Mouse (Mus musculus) intestine, embryonic 16.5 days (tissue): ENCODE results near the gene U2af1. TPM values are rescaled to one million over a fixed set of nuclear protein-coding genes. Genes with fewer than 3 reads are reported as not detected.

Experiments
- ATAC-seq: fragments of 200-750 bp; cut with Nextera tagmentation; 2 replicates; pipeline ENCODE4 v1.8.0; 2017; ENCODE audit warnings: moderate TSS enrichment, moderate library complexity
- H3K27ac ChIP-seq: fragments of 300-500 bp; sonication (generic); 2 replicates; pipeline ENCODE4 v1.5.1; 2014; ENCODE audit warnings: mild to moderate bottlenecking, low read length
- H3K27me3 ChIP-seq: fragments of 300-500 bp; sonication (generic); replicated peaks from 2 replicates; pipeline ENCODE4 v1.6.1; 2014; ENCODE audit warnings: low read length, control low read depth, mixed read lengths; ENCODE audit not compliant: control insufficient read depth, insufficient read depth
- H3K36me3 ChIP-seq: fragments of 300-500 bp; sonication (generic); 2 replicates; pipeline ENCODE4 v1.6.1; 2014; ENCODE audit warnings: low read length, control low read depth; ENCODE audit not compliant: control insufficient read depth, insufficient read depth
- H3K4me1 ChIP-seq: fragments of 300-500 bp; sonication (generic); 2 replicates; pipeline ENCODE4 v1.6.1; 2014; ENCODE audit warnings: low read length, control low read depth, mixed read lengths; ENCODE audit not compliant: control insufficient read depth, insufficient read depth
- H3K4me2 ChIP-seq: fragments of 300-500 bp; sonication (generic); 2 replicates; pipeline ENCODE4 v1.6.1; 2014; ENCODE audit warnings: low read depth, low read length, control low read depth
- H3K4me3 ChIP-seq: fragments of 300-500 bp; sonication (generic); 2 replicates; pipeline ENCODE4 v1.5.1; 2014; ENCODE audit warnings: mild to moderate bottlenecking, low read length
- H3K9ac ChIP-seq: fragments of 300-500 bp; sonication (generic); 2 replicates; pipeline ENCODE4 v1.6.1; 2014; ENCODE audit warnings: low read depth, low read length
- H3K9me3 ChIP-seq: fragments of 300-500 bp; sonication (generic); 2 replicates; pipeline ENCODE4 v1.6.1; 2016; ENCODE audit warnings: low read length, control low read depth; ENCODE audit not compliant: control insufficient read depth
- WGBS: fragments of 180-500 bp; shearing (Covaris S2); extraction: QIAGEN DNeasy Blood & Tissue Kit; methylation state at CpG from one replicate; pipeline ENCODE4 v1.1.7; 2014; 5-methylcytosine and 5-hydroxymethylcytosine counted together
- polyA plus RNA-seq: library from polyadenylated mRNA; unstranded; fragments of >200 nt; fragmentation: Nextera tagmentation; extraction: Ambion mirVana; gene quantifications from 2 replicates; pipeline ENCODE4 v1.2.1, GENCODE M21; 2015

U2af1 gene
- polyA plus RNA-seq, 1 experiment from 2014 or later, result 263 TPM

DNA sequence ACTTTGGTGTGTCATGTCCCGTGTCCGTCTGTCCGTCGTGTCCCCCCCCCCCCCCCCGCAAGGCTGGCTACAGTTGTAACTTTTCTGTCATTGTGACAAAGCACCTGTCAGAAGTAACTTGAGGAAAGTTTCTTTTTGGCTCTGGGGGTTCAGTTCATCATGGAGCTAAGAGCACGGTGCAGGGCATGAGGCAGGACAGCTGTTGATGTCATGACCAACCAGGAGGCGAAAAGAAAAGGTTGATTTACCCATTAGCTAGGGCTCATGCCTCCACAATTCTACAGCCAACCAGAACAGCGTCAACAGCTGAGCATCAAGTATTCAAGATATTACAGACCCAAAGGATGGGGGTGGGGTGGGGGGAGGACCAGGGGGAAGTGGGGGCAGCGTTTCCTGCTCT lies 9.6 kb upstream of the U2af1 start:
- ATAC-seq, result no peak
- no peak overlapping the region for H3K4me2 ChIP-seq

DNA sequence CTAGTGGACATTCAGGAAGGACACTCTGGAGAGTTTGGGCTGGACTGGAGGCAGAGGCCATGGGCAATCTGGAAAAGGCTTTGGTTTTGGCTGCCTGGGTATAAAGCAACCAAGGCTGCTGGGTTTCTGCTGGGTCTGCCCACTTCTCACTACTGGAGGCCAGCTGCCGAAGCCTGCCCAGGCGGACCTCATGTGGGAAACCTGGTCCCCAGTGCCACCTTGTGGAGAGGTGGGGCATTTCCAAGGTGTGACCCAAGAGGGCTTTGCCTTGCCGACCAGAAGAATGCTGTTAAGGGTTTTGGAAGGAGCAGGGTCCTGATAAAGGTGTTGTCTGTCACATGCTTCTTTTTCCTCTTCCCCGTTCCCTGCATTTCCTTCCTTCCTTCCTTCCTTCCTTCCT lies 6.1 kb upstream of the U2af1 start:
- no peaks in the 10 kb centered on the region for H3K9me3 ChIP-seq
- 9% methylated on average over 4 of the region's 4 CpGs for WGBS
- H3K27ac ChIP-seq, result no peak overlapping the region
- H3K9ac ChIP-seq, result no peak overlapping the region
- no peaks in the 10 kb centered on the region for H3K36me3 ChIP-seq
- peak; percentile 83 for ATAC-seq
- no peak overlapping the region for H3K4me3 ChIP-seq
- H3K27me3 ChIP-seq, result no peaks in the 10 kb centered on the region
- H3K4me2 ChIP-seq, result no peak overlapping the region
- H3K4me1 ChIP-seq, result no peaks in the 10 kb centered on the region

More for the DNA sequence above, 9.6 kb upstream of the U2af1 start:
- Histone ChIP-seq H3K36me3 (no peaks in the 10 kb centered on the region), H3K4me1 (no peaks in the 10 kb centered on the region), H3K27me3 (no peaks in the 10 kb centered on the region), H3K9me3 (no peaks in the 10 kb centered on the region), H3K9ac (no peak overlapping the region), H3K4me3 (no peak overlapping the region), H3K27ac (no peak overlapping the region)
- WGBS, result 53% methylated on average over 8 of the region's 9 CpGs

DNA sequence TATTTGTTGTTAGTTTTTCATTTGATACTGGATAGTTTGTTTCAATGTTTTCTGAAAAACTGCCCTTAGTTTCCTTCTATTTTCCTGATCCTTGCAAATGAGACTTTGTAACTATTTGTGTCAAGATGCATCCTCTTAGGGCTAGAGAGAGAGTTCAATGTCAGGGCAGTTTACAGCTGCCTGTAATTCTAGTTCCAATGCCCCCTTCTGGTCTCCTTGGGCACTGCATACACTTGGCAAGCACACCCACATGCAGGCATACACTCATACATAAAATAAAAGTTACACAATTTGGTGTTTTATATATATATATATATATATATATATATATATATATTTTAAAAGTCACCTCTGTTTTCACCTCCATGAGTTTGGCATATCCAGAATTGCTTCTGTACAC lies 4.2 kb upstream of the U2af1 start:
- Histone ChIP-seq H3K4me3 (no peak overlapping the region), H3K9me3 (no peaks in the 10 kb centered on the region), H3K27me3 (no peaks in the 10 kb centered on the region), H3K27ac (no peak overlapping the region), H3K4me1 (no peaks in the 10 kb centered on the region), H3K36me3 (no peaks in the 10 kb centered on the region), H3K4me2 (no peak overlapping the region), H3K9ac (no peak overlapping the region)
- ATAC-seq, result no peak

- no peak overlapping the region for H3K27ac ChIP-seq
- no peaks in the 10 kb centered on the region for H3K36me3 ChIP-seq
- H3K4me3 ChIP-seq, result no peak overlapping the region
- H3K27me3 ChIP-seq, result no peaks in the 10 kb centered on the region
- no peak for ATAC-seq
- H3K4me1 ChIP-seq, result peaks cover 8% of the 10 kb centered on the region
- no peak overlapping the region for H3K4me2 ChIP-seq
- no peaks in the 10 kb centered on the region for H3K9me3 ChIP-seq
- 77% methylated on average over 8 of the region's 8 CpGs for WGBS
- no peak overlapping the region for H3K9ac ChIP-seq
Observed at GRCm38 (mm10) chr17:31660661-31661250, 2.1 kb upstream of the U2af1 start.

DNA sequence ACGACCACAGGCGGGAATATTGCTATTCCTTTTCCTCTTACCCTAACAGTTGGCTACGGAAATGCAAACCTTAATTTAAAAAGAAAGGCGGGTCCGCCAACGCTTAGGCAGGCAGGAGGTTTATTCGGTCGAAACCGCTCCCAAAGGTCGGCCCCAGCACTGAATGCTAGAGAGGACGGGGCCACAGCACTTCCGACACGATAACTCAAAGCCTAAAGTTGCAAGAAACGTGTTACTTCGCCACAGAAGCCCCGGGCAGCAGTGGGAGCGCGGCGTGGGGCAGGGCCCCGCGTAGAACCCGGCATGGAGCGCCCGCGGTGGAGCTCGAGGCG lies 590 bp downstream of the U2af1 start:
- WGBS, result under 1% methylated on average over 27 of the region's 27 CpGs
- Histone ChIP-seq H3K4me3 (peak overlapping the region; percentile 93), H3K4me1 (peaks cover 13% of the 10 kb centered on the region), H3K9me3 (no peaks in the 10 kb centered on the region), H3K27ac (peak overlapping the region; percentile 83), H3K9ac (peak overlapping the region; percentile 97), H3K36me3 (peaks cover 3% of the 10 kb centered on the region; the same call in 1 of the 2 replicates), H3K27me3 (no peaks in the 10 kb centered on the region), H3K4me2 (peak overlapping the region; percentile 69)
- ATAC-seq, result peak; percentile 3

DNA sequence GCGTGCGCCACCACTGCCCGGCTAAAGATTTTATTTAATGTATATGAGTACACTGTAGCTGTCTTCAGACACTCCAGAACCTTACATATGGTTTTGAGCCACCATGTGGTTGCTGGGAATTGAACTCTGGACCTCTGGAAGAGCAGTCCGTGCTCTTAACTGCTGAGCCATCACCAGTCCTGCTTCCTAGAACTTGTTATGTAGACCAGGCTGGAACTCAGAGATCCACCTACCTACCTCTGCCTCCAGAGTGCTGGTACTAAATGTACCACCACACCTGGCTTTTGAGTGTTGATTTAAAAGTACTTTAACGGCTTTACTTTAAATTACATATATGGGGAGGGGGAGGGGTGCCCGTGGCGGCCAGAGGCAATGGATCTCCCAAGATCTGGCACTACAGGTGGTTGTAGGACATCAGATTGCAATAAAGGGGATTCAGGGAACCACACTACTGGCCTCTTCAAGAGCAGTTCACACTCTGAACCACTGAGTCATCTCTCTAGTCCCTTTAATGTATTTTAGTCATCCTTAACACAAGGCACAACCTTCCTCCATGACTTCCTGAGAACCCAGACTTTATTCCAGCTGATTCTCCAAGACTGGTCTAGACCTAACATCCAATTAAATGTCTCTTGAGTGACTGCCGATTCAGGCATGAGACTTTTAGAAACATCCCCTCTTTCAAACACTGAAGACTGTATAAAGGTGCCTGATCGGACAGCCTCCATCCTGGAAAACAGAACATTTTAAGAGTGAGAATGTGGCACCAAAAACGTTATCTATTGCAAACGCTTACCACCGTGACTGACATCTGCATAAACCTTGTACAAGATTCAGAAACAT lies 1.3 kb downstream of the U2af1 start:
- Histone ChIP-seq H3K9ac (peak overlapping the region; percentile 97), H3K36me3 (peaks cover 4% of the 10 kb centered on the region; the same call in 1 of the 2 replicates), H3K4me2 (peak overlapping the region; percentile 69), H3K27me3 (no peaks in the 10 kb centered on the region), H3K9me3 (no peaks in the 10 kb centered on the region), H3K4me1 (peaks cover 13% of the 10 kb centered on the region), H3K4me3 (peak overlapping the region; percentile 93), H3K27ac (no peak overlapping the region)
- WGBS, result 41% methylated on average over 12 of the region's 12 CpGs
- no peak for ATAC-seq

GRCm38 (mm10) chr17:31656682-31657081 lies 2.0 kb downstream of the U2af1 start:
- no peak for ATAC-seq
- Histone ChIP-seq H3K27ac (no peak overlapping the region), H3K4me3 (no peak overlapping the region), H3K9ac (peak overlapping the region; percentile 97; the same call in 1 of the 2 replicates), H3K27me3 (no peaks in the 10 kb centered on the region), H3K9me3 (no peaks in the 10 kb centered on the region), H3K4me2 (peak overlapping the region; percentile 69; the same call in 1 of the 2 replicates), H3K4me1 (peaks cover 13% of the 10 kb centered on the region), H3K36me3 (peaks cover 9% of the 10 kb centered on the region)
- 87% methylated on average over 5 of the region's 5 CpGs for WGBS

DNA sequence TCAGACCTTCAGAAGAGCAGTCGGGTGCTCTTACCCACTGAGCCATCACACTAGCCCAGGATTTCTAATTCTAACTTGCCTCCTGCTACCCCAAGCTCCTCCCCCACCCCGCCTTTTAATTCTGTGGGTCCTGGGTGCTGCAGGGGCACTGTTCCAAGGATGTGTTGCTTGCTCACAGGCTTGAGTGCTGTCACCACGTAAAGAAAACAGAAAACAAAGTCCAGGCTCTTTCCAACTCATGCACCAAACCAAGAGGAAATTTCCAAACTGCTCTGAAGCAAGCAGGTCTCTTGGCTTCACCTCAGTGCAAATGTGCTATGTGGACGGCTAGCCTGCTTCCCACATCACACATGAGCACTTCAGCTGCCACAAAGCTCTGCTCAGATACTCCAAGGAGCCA lies 3.3 kb downstream of the U2af1 start:
- no peak overlapping the region for H3K4me2 ChIP-seq
- peaks cover 20% of the 10 kb centered on the region for H3K36me3 ChIP-seq
- H3K4me3 ChIP-seq, result no peak overlapping the region
- H3K9ac ChIP-seq, result no peak overlapping the region
- H3K4me1 ChIP-seq, result peaks cover 13% of the 10 kb centered on the region
- no peaks in the 10 kb centered on the region for H3K9me3 ChIP-seq
- no peaks in the 10 kb centered on the region for H3K27me3 ChIP-seq
- peak overlapping the region; percentile 3; the same call in 1 of the 2 replicates for H3K27ac ChIP-seq
- no peak for ATAC-seq
- 63% methylated on average over 4 of the region's 4 CpGs for WGBS

DNA sequence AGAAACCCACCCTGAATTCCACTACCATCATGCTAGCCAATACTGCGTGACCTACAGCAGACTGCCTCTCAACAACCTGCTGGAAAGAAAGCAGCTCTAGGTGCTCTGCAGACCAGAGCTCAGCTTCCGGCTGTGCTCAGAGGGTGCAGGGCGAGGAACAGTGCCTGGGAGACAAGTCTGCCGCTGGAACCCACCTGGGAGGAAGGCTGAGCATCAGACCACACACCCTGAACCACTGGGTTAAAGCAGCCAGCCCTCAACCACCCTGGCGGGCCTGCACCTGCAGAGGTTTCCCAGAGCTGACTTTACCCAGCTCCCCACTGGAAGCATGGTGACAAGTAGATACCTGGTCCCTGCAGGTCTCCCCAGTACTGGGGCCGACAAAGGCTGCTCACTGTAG lies 5.4 kb downstream of the U2af1 start:
- WGBS, result 79% methylated on average over 6 of the region's 6 CpGs
- Histone ChIP-seq H3K9ac (no peak overlapping the region), H3K27ac (no peak overlapping the region), H3K27me3 (no peaks in the 10 kb centered on the region), H3K4me3 (no peak overlapping the region), H3K9me3 (no peaks in the 10 kb centered on the region), H3K4me1 (peaks cover 13% of the 10 kb centered on the region), H3K36me3 (peaks cover 31% of the 10 kb centered on the region), H3K4me2 (no peak overlapping the region)
- no peak for ATAC-seq
